Mouse (Mus musculus): ENCODE measurements around the gene Btbd9.

Btbd9 gene

GRCm38 (mm10) chr17:30205062-30205825 is 371.0 kb downstream of the Btbd9 start:
- DNase-seq (ENCODE audit: low read depth), result no peak

DNA sequence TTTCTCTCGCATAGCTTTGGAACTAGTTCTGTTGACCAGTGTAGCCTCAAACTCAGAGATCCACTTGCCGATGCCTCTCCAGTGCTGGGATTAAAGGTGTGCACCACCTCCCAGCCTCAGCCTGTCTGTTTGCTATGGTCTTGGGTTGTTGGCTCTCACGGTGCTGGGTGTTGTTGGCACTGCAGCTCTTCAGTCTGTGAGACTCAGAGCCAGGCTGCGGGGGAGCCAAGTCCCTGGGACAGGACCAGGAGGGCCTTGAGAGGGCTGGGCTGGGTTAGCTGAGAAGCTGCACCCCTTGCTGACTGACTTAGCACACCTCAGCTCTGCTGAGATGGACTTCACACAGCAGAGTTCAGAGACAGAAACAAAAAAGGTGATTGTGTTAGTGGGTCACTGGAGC is 376.0 kb downstream of the Btbd9 start:
- peak; percentile 27 for DNase-seq (ENCODE audit: low read depth)

DNA sequence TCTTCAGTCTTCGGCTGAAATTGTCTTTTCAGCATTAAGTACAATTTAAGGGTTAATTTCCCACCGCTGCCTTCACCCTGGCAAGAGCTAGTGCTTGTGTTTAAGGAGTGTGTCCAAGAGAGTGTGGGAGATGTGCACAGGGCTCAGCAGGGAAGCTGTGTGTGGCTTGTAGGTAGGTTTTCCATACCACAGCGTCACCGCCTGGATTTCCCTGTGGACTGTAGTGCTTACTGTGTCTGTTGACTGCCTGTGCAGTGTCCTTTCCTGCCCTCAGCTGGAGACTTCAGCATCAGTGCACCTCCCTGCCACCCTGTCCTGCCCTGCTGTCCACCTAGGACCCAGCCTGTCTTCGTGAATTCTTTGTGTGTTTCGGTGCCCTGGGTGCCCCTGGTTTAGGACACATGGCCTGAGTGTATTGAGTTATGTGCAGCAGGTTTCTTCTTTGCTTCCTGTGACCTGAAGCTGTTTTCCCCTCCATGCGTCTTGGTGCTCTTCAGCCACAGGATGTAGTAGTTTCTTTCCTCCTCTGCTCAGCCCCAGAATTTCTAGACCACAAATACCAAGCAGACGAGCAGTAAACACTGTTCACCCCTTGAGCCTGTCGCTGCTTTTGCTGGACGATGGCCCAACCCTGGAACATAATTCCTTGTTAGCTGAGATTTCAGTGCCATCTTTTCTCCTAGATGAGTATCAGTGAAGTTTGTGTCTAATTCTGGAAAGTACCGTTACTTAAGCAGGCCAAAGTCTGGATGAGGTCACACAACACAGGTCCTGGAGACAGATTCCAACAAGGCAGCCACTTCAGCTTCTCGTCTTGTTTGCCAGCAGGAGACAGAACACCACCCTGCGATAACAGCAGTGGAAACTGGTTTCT is 376.7 kb downstream of the Btbd9 start:
- peak; percentile 75 for DNase-seq (ENCODE audit: low read depth)

GRCm38 (mm10) chr17:30198422-30198821 is 377.9 kb downstream of the Btbd9 start:
- DNase-seq (ENCODE audit: low read depth), result no peak

DNA sequence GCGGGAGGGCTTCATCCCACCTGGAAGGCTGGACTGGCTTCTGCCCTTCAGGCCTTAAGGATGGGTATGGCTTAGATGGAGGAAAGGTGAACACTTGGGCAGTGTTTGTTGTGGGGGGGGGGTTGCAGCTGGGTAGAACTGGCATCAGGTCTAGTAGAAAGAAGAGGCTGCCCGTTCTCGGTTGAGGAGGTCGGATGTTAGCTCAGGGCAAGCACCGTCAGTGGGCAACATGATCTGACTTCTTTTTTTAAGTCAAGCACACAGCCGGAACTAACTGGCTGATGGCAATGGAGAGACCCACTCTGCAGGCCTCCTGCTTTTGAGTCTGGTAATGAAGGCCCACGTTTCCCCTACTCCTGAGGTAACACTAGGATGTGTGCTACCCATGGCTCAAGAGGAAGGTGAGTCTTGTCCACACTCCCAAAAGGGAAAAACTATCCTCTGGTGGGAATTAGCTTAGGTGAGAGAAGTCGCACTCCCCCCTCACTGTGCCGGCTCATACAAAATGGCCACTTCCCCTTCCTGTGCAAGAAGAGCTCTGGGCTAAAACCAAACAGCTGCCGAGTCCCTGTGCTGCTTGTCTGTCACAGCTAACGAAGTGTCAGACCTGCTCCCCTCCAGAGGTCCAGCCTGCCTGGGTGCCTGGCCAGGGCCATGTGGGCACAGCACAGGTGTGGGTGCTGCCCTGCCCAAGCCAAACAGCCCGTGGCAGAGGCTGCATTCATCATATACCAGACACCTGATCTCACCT is 378.8 kb downstream of the Btbd9 start:
- DNase-seq (ENCODE audit: low read depth), result no peak

DNA sequence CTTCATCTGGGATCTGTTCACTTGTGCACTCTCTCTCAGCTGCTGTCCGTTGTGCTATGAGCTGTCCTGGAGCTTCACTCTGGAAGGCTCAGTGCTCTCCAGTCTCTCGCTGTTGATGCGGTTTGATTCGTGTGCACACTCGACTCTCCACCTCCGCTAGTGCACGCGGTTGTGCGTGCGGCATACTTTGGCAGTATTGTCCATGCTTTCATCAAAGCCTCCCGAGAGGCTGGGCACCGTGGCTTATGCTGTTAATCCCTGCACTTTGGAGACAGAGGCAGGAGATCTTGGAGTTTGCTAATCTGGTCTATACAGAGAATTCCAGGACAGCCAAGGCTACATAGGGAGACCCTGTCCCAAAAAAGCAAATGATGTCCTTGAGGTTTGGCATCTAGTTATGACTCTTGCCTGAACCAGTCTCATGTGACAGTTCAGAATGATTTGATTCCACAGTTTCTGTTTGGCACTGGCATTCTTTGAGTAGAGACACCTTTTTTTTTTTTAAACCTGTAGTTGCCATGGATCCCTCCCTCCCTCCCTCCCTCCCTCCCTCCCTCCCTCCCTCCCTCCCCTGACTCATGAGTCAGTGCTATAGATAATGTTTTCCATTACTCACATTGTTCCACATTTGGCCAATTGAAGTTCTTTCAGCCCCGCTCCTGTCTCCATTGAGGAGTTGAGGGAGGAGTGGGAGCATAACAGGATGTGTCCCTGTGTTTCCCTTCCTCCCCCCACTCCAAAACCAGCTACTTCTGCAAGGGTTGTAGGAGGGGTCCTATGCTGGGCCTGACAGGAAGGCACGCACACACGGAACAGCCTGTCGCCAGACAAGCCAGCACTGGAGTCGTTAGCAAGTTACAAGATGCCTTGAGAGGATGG is 379.6 kb downstream of the Btbd9 start:
- peak; percentile 80 for DNase-seq (ENCODE audit: low read depth)

- DNase-seq (ENCODE audit: low read depth), result no peak
Measured at GRCm38 (mm10) chr17:30195591-30196183, 380.6 kb downstream of the Btbd9 start.

DNA sequence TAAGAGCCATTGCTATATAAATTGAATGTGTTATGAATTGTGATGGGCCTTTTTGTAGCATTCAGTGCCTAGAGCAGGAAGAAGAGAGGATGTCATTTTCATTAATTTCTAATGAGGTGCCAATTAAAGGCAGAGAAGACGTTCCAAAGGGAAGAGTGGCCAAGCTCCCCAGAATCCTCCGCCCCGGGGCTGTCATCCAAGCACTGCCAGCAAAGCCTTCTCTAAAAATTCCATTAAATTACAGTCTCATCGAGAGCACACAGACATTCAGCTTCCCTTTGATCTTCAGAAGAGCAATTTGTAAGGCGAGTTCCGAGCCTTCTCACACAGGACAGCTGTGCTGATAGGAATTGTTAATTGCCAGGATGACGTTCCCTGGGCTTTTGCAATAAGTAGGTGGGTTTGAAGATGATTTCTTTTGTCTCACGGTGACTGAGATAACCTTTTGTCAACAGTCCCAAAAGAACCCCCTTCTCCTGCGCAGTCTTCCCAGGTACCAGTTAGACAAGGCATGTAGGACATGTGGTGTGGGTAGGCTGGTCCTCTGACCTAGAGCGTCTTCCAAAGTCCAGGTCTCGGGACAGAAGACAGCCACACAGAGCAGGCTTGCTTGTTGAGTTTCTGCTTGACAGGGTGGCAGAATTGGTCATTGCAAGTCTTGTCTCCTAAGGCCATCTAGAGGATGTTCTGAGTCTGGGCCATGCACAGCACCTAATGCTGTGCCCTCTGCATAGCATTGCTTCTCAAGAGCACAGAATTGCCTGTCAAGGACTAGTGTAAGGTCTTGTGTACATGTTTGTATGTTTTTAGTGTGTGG is 381.5 kb downstream of the Btbd9 start:
- DNase-seq (ENCODE audit: low read depth), result no peak

GRCm38 (mm10) chr17:30194091-30194490 is 382.2 kb downstream of the Btbd9 start:
- DNase-seq (ENCODE audit: low read depth), result no peak

DNA sequence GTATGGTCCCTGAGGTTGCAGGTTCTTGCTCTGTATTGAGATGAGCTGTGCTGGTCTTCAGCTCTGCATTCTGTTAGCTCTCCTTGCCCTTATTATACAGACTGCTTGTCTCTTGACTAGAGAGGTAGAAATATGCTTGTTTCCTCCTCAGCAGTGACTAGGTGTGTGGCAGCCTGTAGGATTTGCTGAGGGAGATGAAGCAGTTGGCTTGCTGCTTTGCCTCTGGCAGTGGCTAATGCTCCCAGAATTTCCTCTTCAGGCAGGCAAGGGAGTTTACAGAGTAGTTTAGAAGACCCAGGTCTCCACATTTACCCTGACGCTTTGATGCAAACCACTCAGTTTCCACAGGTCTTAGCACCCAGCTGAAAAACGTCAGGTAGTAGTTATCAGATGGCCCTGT is 382.7 kb downstream of the Btbd9 start:
- DNase-seq (ENCODE audit: low read depth), result no peak

- DNase-seq (ENCODE audit: low read depth), result no peak
Measured at GRCm38 (mm10) chr17:30192416-30193005, 383.8 kb downstream of the Btbd9 start.

DNA sequence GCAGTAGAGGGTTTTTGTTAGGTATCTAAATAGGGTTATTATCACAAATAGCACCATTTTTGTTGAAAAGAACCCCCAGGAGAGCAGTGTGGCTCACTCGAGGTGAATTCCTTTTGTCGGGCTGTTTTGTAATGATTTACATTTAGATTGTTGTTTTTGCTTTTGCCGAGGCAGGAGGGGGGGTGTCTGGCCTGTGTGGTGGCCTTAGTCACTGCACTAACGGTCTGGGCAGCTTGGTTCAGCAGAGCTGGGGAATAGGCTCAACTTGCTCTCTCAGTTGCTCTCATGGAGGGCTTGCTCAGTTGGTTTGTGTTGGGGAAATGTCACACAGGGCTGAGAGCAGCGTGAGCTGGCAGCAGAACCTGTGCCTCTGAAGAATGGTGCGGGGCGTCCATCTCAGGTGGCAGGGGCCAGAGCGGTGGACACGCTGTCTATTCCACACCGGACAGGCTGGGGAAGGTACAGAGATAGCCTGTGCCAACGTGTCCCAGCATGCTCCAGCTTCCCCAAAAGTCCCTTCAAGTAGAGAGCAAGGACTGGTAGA is 385.1 kb downstream of the Btbd9 start:
- DNase-seq (ENCODE audit: low read depth), result no peak

DNA sequence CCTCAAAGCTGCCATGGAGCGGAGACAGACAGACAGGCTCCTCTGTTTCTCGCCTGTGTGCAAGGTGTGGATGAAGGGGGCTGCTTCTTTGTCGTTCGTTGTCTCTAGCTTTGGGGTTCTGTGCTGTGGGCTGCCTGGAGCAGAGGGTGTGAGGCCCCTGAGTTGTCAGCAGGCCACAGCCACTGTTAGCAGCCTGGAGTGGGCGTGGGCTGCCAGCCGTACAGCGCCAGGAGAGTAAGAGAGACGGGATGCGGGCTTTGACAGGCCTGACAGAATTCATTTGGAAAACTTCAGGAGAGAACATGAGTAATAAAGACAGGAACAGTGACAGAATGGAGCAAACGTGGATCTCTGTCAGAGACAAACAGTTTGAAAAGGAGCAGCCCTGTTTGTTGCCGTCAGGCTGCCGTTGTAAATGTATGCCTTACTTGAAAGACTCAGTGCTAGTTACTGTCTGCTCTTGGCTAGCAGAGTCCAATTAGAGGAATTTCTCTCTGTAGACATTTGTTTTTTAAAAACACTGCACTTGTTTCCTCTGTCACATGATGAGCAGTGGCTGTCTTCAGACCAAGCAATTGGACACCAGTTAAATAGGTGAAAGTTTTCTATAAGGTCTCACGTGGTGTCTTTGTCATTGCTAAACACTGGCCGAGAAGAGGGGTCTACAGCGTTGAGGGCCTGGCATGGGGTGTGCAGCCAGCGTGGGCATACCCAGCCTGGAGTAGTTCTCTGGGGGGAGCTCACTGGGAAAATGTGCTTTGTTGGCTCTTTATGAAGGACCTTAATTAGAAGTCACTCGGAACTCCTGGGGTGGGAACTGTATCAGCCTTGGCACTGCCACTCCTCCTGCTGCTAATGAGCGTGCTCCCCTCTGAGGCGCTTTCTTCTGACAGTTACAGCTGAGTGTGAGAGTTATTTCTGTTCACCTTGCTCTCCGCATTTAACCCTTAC is 388.0 kb downstream of the Btbd9 start:
- DNase-seq (ENCODE audit: low read depth), result no peak

DNA sequence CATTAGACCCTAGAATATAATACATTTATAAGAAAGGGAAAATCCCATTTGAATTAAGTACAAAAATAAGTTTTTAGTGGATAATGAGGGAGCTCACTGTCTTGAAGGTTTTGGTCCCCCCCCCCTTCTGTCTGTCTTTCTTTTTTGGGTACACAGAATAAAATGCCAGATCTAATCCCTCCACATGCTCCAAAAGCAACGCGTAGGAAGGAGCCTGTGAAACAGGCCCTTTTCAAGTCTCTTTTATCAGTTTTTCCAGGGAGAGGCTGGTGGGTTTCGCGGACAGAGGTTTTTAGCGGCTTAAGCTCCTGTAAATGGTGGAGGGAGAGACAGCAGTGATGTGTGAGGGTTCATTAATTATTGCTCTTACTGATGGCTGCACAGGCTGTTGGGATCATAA is 388.7 kb downstream of the Btbd9 start:
- no peak for DNase-seq (ENCODE audit: low read depth)

- no peak for DNase-seq (ENCODE audit: low read depth)
Measured at GRCm38 (mm10) chr17:30187154-30187553, 389.1 kb downstream of the Btbd9 start.

GRCm38 (mm10) chr17:30183561-30183960 is 392.7 kb downstream of the Btbd9 start:
- no peak for DNase-seq (ENCODE audit: low read depth)

DNA sequence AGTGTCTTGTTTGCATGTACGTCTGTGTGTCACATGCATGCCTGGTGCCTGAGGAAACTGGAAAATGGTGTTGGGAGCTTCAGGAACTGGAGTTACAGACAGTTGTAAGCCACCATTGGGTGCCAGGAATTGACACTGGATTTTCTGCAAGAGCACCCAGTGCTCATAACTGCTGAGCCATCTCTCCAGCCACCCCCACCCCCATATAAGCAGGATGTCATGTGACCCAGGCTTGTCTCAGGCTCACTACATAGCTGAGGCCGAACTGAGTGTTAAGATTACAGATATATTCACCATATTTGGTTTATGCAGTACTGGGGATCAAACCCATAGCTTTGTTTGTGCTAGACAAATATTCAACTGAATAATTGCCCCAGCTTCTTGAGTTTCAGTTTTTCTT is 394.2 kb downstream of the Btbd9 start:
- DNase-seq (ENCODE audit: low read depth), result no peak

- DNase-seq (ENCODE audit: low read depth), result no peak
Measured at GRCm38 (mm10) chr17:30181554-30181953, 394.7 kb downstream of the Btbd9 start.

Measured in NIH3T3 (cell line).